Mouse (Mus musculus) erythroblast, embryonic 14.5 days (primary cell): ENCODE measurements at regions not wholly inside any gene's neighbourhood (a gene's known extent, or its start where the extent isn't known, plus 50 kb on each side); places are given as distances from the start of the nearest gene placed in this dataset.

Source experiments
- GATA1 ChIP-seq: IDR thresholded peaks from 2 replicates; pipeline ENCODE4 v1.6.1; 2012; ENCODE audit warnings: low read length, inconsistent platforms, mixed read lengths
- TAL1 ChIP-seq: IDR thresholded peaks from 3 replicates; pipeline ENCODE4 v1.6.1; 2012; ENCODE audit warnings: low read length, inconsistent platforms, mixed read lengths

DNA sequence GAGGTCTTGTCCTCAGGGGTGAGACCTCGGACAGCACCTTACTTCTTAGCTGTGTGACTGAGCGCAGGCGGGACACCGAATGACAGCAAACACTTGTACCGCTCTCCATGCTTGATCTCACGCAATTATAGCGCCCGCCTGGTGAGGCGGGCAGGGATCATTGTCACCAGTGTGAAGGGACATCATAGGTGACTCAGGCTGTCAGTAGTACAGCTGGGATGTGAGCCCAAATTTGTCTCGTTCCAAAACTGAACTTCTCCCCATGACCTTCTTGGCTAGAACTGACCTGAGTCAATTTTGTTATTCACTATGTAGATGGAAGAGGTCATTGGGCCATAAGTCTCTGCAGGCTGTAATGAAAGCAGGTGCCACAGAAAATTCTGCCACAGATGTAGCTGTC, 104.1 kb upstream of the Rad23b start:
- no peak for TF ChIP-seq TAL1
- TF ChIP-seq GATA1 = no peak
